Mouse (Mus musculus) natural killer cell, adult 2 months (primary cell): ENCODE results near the gene Rpl18.

Experiments
- DNase-seq, 2 experiments: peaks; one replicate each; pipeline ENCODE4 v3.0.0; 2022; ENCODE audit warnings: low spot score in 2 of 2

The Rpl18 gene

DNA sequence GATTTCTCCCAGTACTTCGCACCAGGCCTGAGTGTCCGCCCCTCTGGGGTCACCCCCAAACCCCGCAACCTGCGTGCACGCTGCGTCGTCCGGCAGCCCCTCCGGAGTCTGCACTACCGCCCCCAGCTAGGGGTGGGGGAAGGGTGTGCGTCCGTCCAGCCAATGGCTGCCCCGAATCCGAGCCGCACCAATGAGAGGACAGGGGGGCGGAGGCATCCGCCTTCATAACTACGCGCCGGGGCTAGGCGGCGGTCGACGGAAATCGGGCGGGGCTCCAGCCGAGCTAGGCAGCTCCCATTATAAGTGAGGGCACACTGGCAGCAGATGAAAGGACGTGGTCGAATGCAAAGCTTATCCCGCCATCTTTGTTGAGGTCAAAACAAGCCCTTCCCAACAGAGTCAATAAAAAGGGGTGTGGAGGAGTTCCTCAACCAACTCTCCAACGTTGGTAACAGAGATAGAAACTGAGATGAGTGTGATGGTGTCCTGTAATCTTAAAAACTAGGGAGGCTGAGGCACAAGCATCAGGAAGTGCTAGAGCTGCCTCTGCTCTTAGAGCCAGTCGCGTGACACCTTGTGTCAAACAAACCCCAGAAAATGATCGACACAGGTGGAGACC lies at the start of gene Rpl18:
Gene Rpl18, plus strand, starts transcription at position 368 of the 619 bp plus-strand sequence.
- peak; percentile 95 to 97 for DNase-seq

- DNase-seq: no peak
Observed at GRCm38 (mm10) chr7:45666161-45666560, 49.1 kb upstream of the Rpl18 start, which contains the start of gene Fut2. TSS of gene Fut2 (minus strand) at chr7:45666394.

DNA sequence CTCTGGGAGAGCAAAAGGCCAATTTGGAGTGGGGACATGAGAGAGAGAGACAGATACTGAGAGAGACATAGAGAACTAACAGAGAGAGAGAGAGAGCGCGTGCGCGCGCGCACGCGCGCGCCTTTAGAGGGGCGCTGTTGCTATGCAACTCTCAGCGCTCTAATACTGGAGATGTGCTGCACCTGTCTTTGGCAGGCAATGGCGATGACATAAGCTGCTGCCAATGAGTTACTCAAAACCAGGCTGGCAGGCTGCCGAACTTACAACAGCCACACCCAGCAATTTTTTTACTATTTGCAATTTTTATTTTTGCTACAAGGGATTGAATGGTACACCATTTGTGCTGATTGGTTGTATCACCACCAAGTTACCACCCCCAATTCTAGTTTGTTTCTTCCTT lies 47.5 kb upstream of the Rpl18 start:
- no peak for DNase-seq

GRCm38 (mm10) chr7:45668921-45669320 lies 46.3 kb upstream of the Rpl18 start:
- no peak for DNase-seq

- no peak for DNase-seq
Observed at GRCm38 (mm10) chr7:45677627-45678295, 37.5 kb upstream of the Rpl18 start.

GRCm38 (mm10) chr7:45678513-45678912 lies 36.7 kb upstream of the Rpl18 start:
- no peak for DNase-seq

DNA sequence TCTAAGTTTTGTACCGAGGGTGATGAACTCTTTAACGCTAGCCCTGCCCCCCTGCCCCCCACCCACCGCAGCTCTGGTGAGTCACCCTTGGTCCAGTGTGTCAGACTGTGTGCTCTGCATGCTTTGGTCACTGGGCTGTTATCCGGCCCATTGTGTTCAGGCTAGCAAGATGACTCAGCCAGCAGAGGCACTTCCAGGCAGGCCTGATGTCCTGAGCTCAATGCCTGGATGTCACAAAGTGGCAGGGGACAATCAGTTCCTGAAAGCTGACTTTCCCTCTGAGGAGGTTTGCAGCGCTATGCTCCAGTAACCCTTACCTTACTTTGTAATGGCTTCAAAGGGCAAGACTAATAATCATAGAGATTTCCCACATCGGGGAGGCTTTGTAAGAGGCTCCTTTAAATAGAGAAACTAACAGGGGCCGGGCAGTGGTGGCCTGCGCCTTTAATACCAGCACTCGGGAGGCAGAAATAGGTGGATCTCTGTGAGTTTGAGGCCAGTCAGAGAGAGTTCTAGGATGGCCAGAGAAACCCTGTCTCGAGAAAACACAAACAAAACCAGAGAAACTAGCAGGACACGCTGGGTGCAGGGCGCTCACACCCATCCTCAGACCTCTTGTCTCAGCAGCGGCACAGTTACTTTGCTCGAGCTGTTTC lies 35.2 kb upstream of the Rpl18 start:
- DNase-seq: no peak

DNA sequence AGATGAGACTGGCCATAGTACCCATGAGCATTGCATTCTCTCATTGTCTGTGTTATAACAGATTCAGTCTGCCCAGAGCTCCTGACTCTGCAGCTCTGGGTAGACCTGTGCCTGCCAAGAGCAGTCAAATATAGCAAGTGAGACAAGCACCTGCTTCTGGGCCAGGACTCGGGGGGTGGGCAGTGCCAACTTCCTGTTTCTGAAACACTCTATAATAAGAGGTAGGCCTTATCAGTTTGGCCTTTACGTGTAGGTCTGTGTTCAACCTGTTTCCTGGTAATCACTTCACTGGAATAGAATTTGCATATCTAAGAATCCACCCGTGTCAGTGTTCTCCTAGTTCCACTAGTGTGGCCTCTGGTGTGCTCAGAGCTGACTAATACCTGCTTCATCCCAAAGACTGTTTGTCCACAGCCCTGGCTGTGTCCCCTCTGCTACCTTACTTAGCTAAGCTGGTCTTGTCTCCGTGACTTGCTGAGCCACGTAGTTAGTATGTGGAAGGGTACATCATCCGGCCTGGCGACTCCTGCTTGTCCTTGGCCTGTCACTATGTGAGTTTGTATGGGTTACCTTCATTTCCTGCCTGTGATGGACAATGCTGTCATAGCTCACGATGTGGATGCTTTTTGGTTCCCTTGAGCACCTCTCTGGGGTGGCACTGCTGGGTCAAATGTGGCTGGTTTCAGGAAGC lies 34.1 kb upstream of the Rpl18 start:
- DNase-seq: peak in 1 of 2 experiments; percentile 66

GRCm38 (mm10) chr7:45682144-45683126 lies 32.8 kb upstream of the Rpl18 start:
- peak; percentile 53 to 77 for DNase-seq

GRCm38 (mm10) chr7:45683396-45684050 lies 31.7 kb upstream of the Rpl18 start, which contains the start of gene Ntn5:
TSS of gene Ntn5 (plus strand) at chr7:45684022.
- no peak for DNase-seq

DNA sequence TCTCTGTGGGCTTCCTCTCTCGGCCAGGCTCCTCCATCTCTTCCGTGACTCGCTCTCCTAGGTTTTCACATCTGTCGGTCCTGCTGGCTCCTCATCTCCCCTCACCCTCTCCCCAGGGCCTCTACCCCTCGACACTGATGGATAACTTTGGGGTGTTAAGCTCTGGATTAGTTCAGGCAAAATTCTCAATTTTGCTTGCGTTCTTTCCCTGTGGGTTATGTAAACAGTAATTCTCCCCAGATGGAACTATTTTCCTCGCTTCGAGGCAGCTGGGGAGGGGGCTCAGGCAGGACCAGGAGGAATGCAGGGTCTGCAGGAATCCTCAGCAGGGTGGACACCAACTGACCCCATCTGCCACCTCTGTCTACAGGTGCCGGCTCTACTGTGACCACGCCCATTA lies 29.4 kb upstream of the Rpl18 start:
- DNase-seq: no peak

DNA sequence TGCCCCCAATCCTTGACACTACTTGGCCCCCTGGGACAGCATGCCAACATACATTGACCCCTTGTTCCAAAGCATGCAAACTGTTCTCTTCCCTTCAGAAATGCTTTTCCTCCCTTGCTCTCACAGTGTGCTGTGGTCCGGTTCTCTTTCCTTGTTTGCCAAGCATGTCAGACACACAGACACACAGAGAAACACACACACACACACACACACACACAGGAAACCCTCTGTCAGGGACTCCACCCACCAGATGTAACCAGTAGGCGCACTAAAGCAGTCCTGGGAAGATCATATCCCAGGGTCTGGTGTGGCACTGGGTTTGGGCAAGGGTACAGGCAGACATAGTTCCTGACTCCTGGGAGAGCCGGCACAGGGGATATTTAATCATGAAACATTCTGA lies 28.4 kb upstream of the Rpl18 start:
- DNase-seq: no peak

DNA sequence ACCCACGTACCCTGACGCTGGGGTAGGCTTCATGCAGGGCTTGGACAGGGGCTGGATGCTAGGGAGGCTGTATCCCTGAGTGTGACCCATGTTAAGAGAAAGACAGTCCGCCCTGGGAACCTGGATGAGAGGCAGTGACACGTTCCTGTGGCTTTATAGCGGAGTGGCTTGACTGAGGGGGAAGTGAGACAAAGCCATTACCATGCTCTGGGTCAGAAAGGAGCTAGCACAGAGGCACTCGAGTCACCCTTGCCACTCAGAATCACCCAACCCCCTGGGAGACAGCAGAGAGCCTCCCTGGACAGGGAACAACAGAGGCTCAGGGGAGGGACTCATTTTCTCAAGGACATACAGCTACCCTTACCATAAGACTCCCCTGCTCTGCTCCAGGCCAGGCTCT lies 26.2 kb upstream of the Rpl18 start:
- DNase-seq: no peak

GRCm38 (mm10) chr7:45689800-45690199 lies 25.5 kb upstream of the Rpl18 start:
- DNase-seq: no peak

- no peak for DNase-seq
Observed at GRCm38 (mm10) chr7:45692364-45692763, 22.9 kb upstream of the Rpl18 start.

GRCm38 (mm10) chr7:45693921-45694591 lies 21.2 kb upstream of the Rpl18 start, which contains the start of gene Sec1:
TSS of gene Sec1 (minus strand) at chr7:45694402.
- no peak for DNase-seq

- DNase-seq: no peak
Observed at GRCm38 (mm10) chr7:45695098-45695497, 20.2 kb upstream of the Rpl18 start.

DNA sequence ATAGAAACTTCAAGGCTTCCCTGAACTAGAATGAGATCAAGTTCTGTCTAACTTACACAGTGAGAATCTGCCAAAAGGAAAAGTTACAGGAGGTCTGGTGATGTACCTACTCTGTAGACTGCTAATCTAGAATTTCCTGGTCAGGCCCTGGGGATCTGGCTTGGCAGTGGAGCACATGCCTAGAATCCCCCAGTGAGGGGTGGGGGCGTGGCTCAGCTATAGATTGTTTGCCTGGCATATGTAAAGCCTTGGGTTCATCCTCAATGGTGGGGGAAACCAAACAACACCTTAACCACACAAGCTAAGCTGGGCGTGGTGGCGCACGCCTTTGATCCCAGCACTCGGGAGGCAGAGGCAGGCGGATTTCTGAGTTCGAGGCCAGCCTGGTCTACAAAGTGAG lies 17.4 kb upstream of the Rpl18 start:
- DNase-seq: no peak

DNA sequence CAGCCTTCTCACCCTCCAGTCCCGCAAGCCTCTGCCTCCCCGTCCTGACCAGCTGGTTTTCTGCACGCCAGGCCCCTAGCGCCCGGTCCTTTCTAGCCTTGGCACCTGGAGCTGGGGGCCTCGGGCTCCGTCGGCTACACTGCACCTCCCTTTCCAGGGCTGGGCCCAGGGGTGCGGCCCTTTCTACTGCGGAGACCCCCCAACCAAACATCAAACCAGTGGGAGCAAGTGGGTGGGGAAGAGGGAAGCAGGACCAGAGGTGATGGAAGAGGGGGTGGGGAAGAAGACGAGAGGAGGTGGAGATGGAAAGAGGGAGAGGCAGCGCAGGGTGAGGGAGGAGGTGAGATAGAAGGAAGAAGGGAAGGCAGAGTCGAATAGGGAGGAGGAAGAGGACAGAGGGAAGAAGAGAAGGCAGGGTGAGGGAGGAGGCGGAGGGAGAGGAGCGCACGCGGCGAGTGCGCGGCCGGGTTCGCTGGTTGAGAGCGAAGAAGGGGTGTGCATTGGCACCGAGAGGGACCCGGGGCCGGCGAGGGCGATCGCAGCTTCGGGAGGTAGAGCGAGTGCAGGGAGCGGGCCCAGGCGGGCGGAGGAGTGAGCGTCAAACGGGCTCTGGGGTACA lies 15.6 kb upstream of the Rpl18 start, which contains the start of gene Car11:
Gene Car11, plus strand, starts transcription at position 321 of the 619 bp plus-strand sequence.
- DNase-seq: no peak
